ENCODE assay signal across 27 mouse cellular contexts in genomic region chr10:89103594-89103993, GRCm38 (mm10).
DNase-seq lines count a peak whose midpoint lies in the region; ATAC-seq and TF ChIP-seq lines count a peak whose summit lies in the region.
"Had no signal": no experiment of that assay in that cellular context is flagged by ENCODE, and none has a peak within 500 bp of the region (broad histone marks: within the 10 kb centered on the region; RNA-seq: fewer than 3 reads in every experiment).

No protein-coding gene starts in this region.

- H3K9me3 ChIP-seq in heart, postnatal 0 days (replicated peaks; ENCODE audit: control insufficient read depth, low read length): no peaks in the 10 kb centered on the region
- no peaks in the 10 kb centered on the region for H3K9me3 ChIP-seq in hindbrain, postnatal 0 days (ENCODE audit: low read length)
- H3K9me3 ChIP-seq in hindbrain, embryonic 16.5 days (ENCODE audit: control insufficient read depth, low read length): no peaks in the 10 kb centered on the region
- H3K9me3 ChIP-seq: embryonic facial prominence, embryonic 13.5 days; forebrain, embryonic 10.5 days; forebrain, embryonic 15.5 days; heart, embryonic 15.5 days; hindbrain, embryonic 12.5 days; limb, embryonic 10.5 days; limb, embryonic 15.5 days; midbrain, embryonic 15.5 days had no signal

- WGBS in heart, postnatal 0 days: 8% methylated on average over 2 of the region's 2 CpGs
- WGBS in hindbrain, postnatal 0 days: 56% methylated on average over 2 of the region's 2 CpGs
- WGBS in hindbrain, embryonic 16.5 days: 79% methylated on average over 2 of the region's 2 CpGs

- TF ChIP-seq CTCF in heart, postnatal 0 days (IDR thresholded peaks at IDR 0.05; ENCODE audit: low read depth): no peak
- TF ChIP-seq CTCF in hindbrain, postnatal 0 days (IDR thresholded peaks at IDR 0.05; ENCODE audit: low read depth): no peak
- TF ChIP-seq CTCF in left cerebral cortex, adult 2 months (IDR thresholded peaks at IDR 0.05): no peak

- H3K27ac ChIP-seq in heart, postnatal 0 days (ENCODE audit: low read depth): no peak overlapping the region
- H3K27ac ChIP-seq in hindbrain, postnatal 0 days: no peak overlapping the region
- no peak overlapping the region for H3K27ac ChIP-seq in hindbrain, embryonic 16.5 days (ENCODE audit: low read depth, low read length)
- no peak overlapping the region for H3K27ac ChIP-seq in left cerebral cortex, adult 2 months
- H3K27ac ChIP-seq: embryonic facial prominence, embryonic 13.5 days; forebrain, embryonic 10.5 days; forebrain, embryonic 15.5 days; heart, embryonic 15.5 days; hindbrain, embryonic 12.5 days; limb, embryonic 10.5 days; limb, embryonic 15.5 days; liver, embryonic 14.5 days; midbrain, embryonic 15.5 days had no signal

- no peak overlapping the region for H3K4me3 ChIP-seq in heart, postnatal 0 days (ENCODE audit: low read depth, low read length)
- H3K4me3 ChIP-seq in hindbrain, postnatal 0 days (ENCODE audit: low read length): no peak overlapping the region
- H3K4me3 ChIP-seq in hindbrain, embryonic 16.5 days (ENCODE audit: low read length): no peak overlapping the region
- H3K4me3 ChIP-seq in left cerebral cortex, adult 2 months: no peak overlapping the region
- H3K4me3 ChIP-seq: embryonic facial prominence, embryonic 13.5 days; forebrain, embryonic 10.5 days; forebrain, embryonic 15.5 days; heart, embryonic 15.5 days; hindbrain, embryonic 12.5 days; limb, embryonic 10.5 days; limb, embryonic 15.5 days; midbrain, embryonic 15.5 days had no signal

- H3K9ac ChIP-seq in heart, postnatal 0 days (replicated peaks; ENCODE audit: low read depth, low read length): no peak overlapping the region
- H3K9ac ChIP-seq in hindbrain, postnatal 0 days (replicated peaks; ENCODE audit: low read length): no peak overlapping the region
- H3K9ac ChIP-seq in hindbrain, embryonic 16.5 days (ENCODE audit: low read depth, low read length): no peak overlapping the region
- H3K9ac ChIP-seq: embryonic facial prominence, embryonic 13.5 days; forebrain, embryonic 15.5 days; heart, embryonic 15.5 days; hindbrain, embryonic 12.5 days; limb, embryonic 15.5 days; liver, embryonic 14.5 days; lung, embryonic 14.5 days; midbrain, embryonic 15.5 days had no signal

- DNase-seq in heart, postnatal 0 days (ENCODE audit: low spot score): no peak
- DNase-seq in heart, adult 11 months: no peak
- DNase-seq in hindbrain, postnatal 0 days (ENCODE audit: low spot score): no peak
- peak; percentile 30 for DNase-seq in left cerebral cortex, adult 11 months (ENCODE audit: low spot score)
- DNase-seq in left cerebral cortex, adult 2 months (ENCODE audit: extremely low spot score in 1 of 2, low spot score in 2 of 2): no peak
- peak; percentile 89 for DNase-seq in brain, adult 2 months (ENCODE audit: low read depth, low spot score)
- DNase-seq in testis, postnatal 10 days (ENCODE audit: low spot score): no peak
- DNase-seq: adrenal gland, adult 2 months; adrenal gland, postnatal 36 days; cerebellum, adult 8-10 months; kidney, adult 11 months; kidney, postnatal 14 days; lung, embryonic 14.5 days; lung, postnatal 14 days; right cerebral cortex, postnatal 4 days had no signal

- H3K4me2 ChIP-seq in heart, postnatal 0 days (ENCODE audit: low read depth, low read length): no peak overlapping the region
- H3K4me2 ChIP-seq in hindbrain, postnatal 0 days (ENCODE audit: low read depth, low read length): no peak overlapping the region
- H3K4me2 ChIP-seq in hindbrain, embryonic 16.5 days (ENCODE audit: low read length): no peak overlapping the region
- H3K4me2 ChIP-seq: embryonic facial prominence, embryonic 13.5 days; forebrain, embryonic 15.5 days; heart, embryonic 15.5 days; hindbrain, embryonic 12.5 days; limb, embryonic 15.5 days; lung, embryonic 14.5 days; midbrain, embryonic 15.5 days had no signal

- intact Hi-C loops in left cerebral cortex, adult 2 months (cut with DNase I): no loop called here

- no peaks in the 10 kb centered on the region for H3K4me1 ChIP-seq in heart, postnatal 0 days (ENCODE audit: control insufficient read depth, insufficient read depth)
- no peaks in the 10 kb centered on the region for H3K4me1 ChIP-seq in hindbrain, postnatal 0 days (ENCODE audit: insufficient read depth, low read length)
- H3K4me1 ChIP-seq in hindbrain, embryonic 16.5 days (ENCODE audit: control insufficient read depth, insufficient read depth, low read depth, low read length): no peaks in the 10 kb centered on the region
- H3K4me1 ChIP-seq: embryonic facial prominence, embryonic 13.5 days; forebrain, embryonic 10.5 days; forebrain, embryonic 15.5 days; hindbrain, embryonic 12.5 days; midbrain, embryonic 15.5 days had no signal

- H3K36me3 ChIP-seq in heart, postnatal 0 days (replicated peaks; ENCODE audit: control insufficient read depth, insufficient read depth, low read length): no peaks in the 10 kb centered on the region
- no peaks in the 10 kb centered on the region for H3K36me3 ChIP-seq in hindbrain, postnatal 0 days (ENCODE audit: insufficient read depth, low read length)
- H3K36me3 ChIP-seq in hindbrain, embryonic 16.5 days (ENCODE audit: control insufficient read depth, insufficient read depth, low read length): no peaks in the 10 kb centered on the region
- H3K36me3 ChIP-seq: embryonic facial prominence, embryonic 13.5 days; forebrain, embryonic 10.5 days; forebrain, embryonic 15.5 days; heart, embryonic 15.5 days; hindbrain, embryonic 12.5 days; limb, embryonic 10.5 days; limb, embryonic 15.5 days; midbrain, embryonic 15.5 days had no signal

- ATAC-seq in heart, postnatal 0 days (ENCODE audit: insufficient read depth, low read depth): peak; percentile 55; the same call in 1 of the 2 replicates
- ATAC-seq in hindbrain, postnatal 0 days: 0 out of 2 replicates have a peak, but pooled peaks have one; percentile 51
- ATAC-seq in hindbrain, embryonic 16.5 days: no peak
- ATAC-seq: CD4-positive, CD25-positive, alpha-beta regulatory T cell, adult 4 months; forebrain, embryonic 15.5 days; inflammation-experienced regulatory T-cells, adult 6 months had no signal

- no peak for TF ChIP-seq EP300 in heart, postnatal 0 days (IDR thresholded peaks at IDR 0.05; ENCODE audit: low read depth)

- H3K27me3 ChIP-seq in heart, postnatal 0 days (ENCODE audit: control insufficient read depth, insufficient read depth, low read length): no peaks in the 10 kb centered on the region
- H3K27me3 ChIP-seq in hindbrain, postnatal 0 days (ENCODE audit: insufficient read depth, low read length): no peaks in the 10 kb centered on the region
- no peaks in the 10 kb centered on the region for H3K27me3 ChIP-seq in hindbrain, embryonic 16.5 days (replicated peaks; ENCODE audit: control insufficient read depth, insufficient read depth, low read length)
- H3K27me3 ChIP-seq: embryonic facial prominence, embryonic 13.5 days; forebrain, embryonic 15.5 days; heart, embryonic 15.5 days; hindbrain, embryonic 12.5 days; limb, embryonic 15.5 days; midbrain, embryonic 15.5 days had no signal

Comparison
In these comparisons a context has a peak if more than half of its experiments do, and no peak if none do; other contexts are left out.
1. DNase-seq: peak in left cerebral cortex, adult 11 months (single experiment) and brain, adult 2 months (single experiment); none in heart, postnatal 0 days (single experiment), heart, adult 11 months (single experiment), hindbrain, postnatal 0 days (single experiment), left cerebral cortex, adult 2 months (0 of 2) and testis, postnatal 10 days (single experiment).